Mouse (Mus musculus) limb, embryonic 14.5 days (tissue): ENCODE results near the gene Mesp1. TPM values are rescaled to one million over a fixed set of nuclear protein-coding genes. Genes with fewer than 3 reads are reported as not detected.

Experiments
- ATAC-seq: fragments of 200-750 bp; cut with Nextera tagmentation; 2 replicates; pipeline ENCODE4 v1.8.0; 2017; ENCODE audit warnings: low read depth, moderate number of reproducible peaks, moderate TSS enrichment; ENCODE audit not compliant: low FRiP score
- DNase-seq: peaks from one replicate; pipeline ENCODE4 v3.0.0-alpha.2; 2015; ENCODE audit warnings: low spot score
- H3K27ac ChIP-seq: fragments of 300-500 bp; sonication (generic); replicated peaks from 2 replicates; pipeline ENCODE4 v1.5.1; 2014; ENCODE audit warnings: low read depth, mild to moderate bottlenecking, low read length, moderate library complexity, mixed read lengths
- H3K27me3 ChIP-seq: fragments of 300-500 bp; sonication (generic); 2 replicates; pipeline ENCODE4 v1.6.1; 2014; ENCODE audit warnings: low read length, mixed read lengths; ENCODE audit not compliant: control insufficient read depth, insufficient read depth
- H3K36me3 ChIP-seq: fragments of 300-500 bp; sonication (generic); 2 replicates; pipeline ENCODE4 v1.6.1; 2014; ENCODE audit warnings: mild to moderate bottlenecking, low read length, moderate library complexity, mixed read lengths; ENCODE audit not compliant: control insufficient read depth, insufficient read depth
- H3K4me1 ChIP-seq: fragments of 300-500 bp; sonication (generic); 2 replicates; pipeline ENCODE4 v1.6.1; 2014; ENCODE audit warnings: antibody characterized with exemption, low read length, mixed read lengths; ENCODE audit not compliant: control insufficient read depth, insufficient read depth
- H3K4me2 ChIP-seq: fragments of 300-500 bp; sonication (generic); replicated peaks from 2 replicates; pipeline ENCODE4 v1.6.1; 2014; ENCODE audit warnings: low read depth, mild to moderate bottlenecking, low read length, moderate library complexity; ENCODE audit not compliant: severe bottlenecking
- H3K4me3 ChIP-seq: fragments of 300-500 bp; sonication (generic); replicated peaks from 2 replicates; pipeline ENCODE4 v1.5.1; 2014; ENCODE audit warnings: low read length
- H3K9ac ChIP-seq: fragments of 300-500 bp; sonication (generic); 2 replicates; pipeline ENCODE4 v1.6.1; 2014; ENCODE audit warnings: mild to moderate bottlenecking, low read depth, low read length, moderate library complexity; ENCODE audit not compliant: severe bottlenecking
- H3K9me3 ChIP-seq: fragments of 300-500 bp; sonication (generic); 2 replicates; pipeline ENCODE4 v1.6.1; 2016; ENCODE audit warnings: low read length; ENCODE audit not compliant: control insufficient read depth
- POLR2A ChIP-seq: fragments of 200-500 bp; IDR thresholded peaks from 2 replicates; pipeline ENCODE4 v1.8.0; 2012; ENCODE audit warnings: inconsistent platforms, mild to moderate bottlenecking, moderate library complexity, borderline replicate concordance; ENCODE audit not compliant: insufficient read depth, insufficient read length; ENCODE audit errors: extremely low read depth
- WGBS: fragments of 180-500 bp; shearing (Covaris S2); extraction: QIAGEN DNeasy Blood & Tissue Kit; methylation state at CpG from one replicate; pipeline ENCODE4 v1.1.7; 2014; 5-methylcytosine and 5-hydroxymethylcytosine counted together
- polyA plus RNA-seq, 2 experiments: library from polyadenylated mRNA; depleted of rRNA in 1 of 2; stranded (reverse) in 1 of 2; unstranded in 1 of 2; fragments of >200 nt; fragmentation: Nextera tagmentation in 1 of 2; extraction: Ambion mirVana in 1 of 2; gene quantifications; 2 replicates each; pipeline versions ENCODE4 v1.2.1 to v1.2.3; 2012 to 2014

Gene Mesp1
- polyA plus RNA-seq, 2 experiments, result 0.06 to 0.23 TPM

DNA sequence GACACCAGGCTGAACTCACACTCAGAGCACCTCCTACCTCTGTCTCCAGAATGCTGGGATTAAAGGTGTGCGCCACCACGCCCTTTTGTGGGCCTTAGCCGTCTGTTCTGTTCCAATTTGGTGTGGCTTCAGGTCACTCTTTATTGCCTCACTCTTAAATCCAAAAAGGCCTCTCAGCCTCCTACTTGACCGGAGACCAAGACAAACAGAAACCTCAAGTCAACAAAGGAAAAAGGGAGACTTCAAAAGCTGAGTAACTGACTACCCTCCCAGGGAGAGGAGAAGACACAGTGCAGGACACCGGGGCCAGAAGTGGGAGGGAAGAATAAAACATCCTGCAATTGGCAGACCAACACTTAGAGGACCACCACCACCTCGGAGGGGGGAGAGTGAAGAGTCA lies 37.6 kb upstream of the Mesp1 start:
- Histone ChIP-seq H3K4me1 (no peaks in the 10 kb centered on the region), H3K9me3 (no peaks in the 10 kb centered on the region), H3K27me3 (no peaks in the 10 kb centered on the region), H3K9ac (no peak overlapping the region), H3K4me2 (no peak overlapping the region), H3K27ac (no peak overlapping the region), H3K4me3 (no peak overlapping the region), H3K36me3 (peaks cover 35% of the 10 kb centered on the region)
- 45% methylated on average over 6 of the region's 6 CpGs for whole genome bisulfite sequencing
- ATAC-seq, result no peak
- no peak for DNase-seq
- no peak for TF ChIP-seq POLR2A

DNA sequence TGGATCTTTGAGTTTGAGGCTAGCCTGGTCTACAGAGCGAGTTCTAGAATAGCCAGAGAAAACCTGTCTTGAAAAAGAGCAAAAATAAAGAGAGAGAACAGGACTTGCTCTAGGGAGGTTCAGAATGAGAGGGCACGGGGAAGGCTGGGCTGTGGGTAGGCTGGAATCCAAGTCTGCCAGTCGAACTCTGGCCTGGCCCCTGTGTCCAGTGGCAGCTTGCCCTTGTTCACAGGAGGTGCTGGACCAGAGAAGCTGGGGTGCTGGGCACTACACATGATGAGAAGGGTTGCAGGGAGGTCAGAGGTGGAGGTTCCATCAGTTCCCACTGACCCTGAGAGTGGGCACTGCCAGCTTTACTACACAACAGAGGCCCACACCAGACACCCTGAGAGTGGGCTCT lies 34.8 kb upstream of the Mesp1 start:
- no peak overlapping the region for H3K4me2 ChIP-seq
- 78% methylated on average over 3 of the region's 3 CpGs for WGBS
- no peak overlapping the region for H3K9ac ChIP-seq
- peaks cover 33% of the 10 kb centered on the region for H3K36me3 ChIP-seq
- ATAC-seq, result no peak
- no peaks in the 10 kb centered on the region for H3K4me1 ChIP-seq
- H3K27me3 ChIP-seq, result no peaks in the 10 kb centered on the region
- no peak overlapping the region for H3K27ac ChIP-seq
- no peak for TF ChIP-seq POLR2A
- no peak for DNase-seq
- H3K9me3 ChIP-seq, result no peaks in the 10 kb centered on the region
- H3K4me3 ChIP-seq, result no peak overlapping the region

DNA sequence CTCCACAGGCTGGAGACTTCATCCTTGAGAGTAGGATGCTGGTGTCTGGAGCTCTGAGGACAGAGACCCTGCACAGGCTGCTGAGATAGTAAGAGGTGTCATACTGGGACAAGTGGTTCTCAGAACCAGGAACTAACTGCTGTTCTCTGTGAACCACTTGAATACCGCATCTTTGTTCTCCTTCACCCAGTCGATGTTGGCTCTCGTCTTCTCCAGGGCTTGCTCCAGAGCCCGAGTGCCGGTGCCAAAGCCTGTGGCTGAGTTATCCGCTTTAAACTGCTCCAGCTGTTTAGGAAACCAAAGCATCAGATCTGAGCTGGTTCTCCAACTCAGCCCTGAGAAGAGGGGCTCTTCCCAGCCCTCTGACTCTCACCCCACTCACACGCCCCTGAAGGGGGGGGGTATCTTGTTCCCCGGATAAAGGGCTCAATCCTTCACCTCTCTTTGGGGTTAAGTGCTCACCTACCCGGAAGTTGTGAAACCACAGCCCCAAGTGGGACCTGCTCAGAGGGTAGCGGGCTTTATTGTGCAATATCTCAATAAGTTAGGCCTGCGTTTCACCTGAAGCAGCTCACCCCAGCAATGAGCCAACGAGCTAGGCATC lies 28.6 kb upstream of the Mesp1 start:
- Histone ChIP-seq H3K36me3 (peaks cover 37% of the 10 kb centered on the region), H3K27ac (no peak overlapping the region), H3K27me3 (no peaks in the 10 kb centered on the region), H3K9ac (no peak overlapping the region), H3K4me1 (no peaks in the 10 kb centered on the region), H3K9me3 (no peaks in the 10 kb centered on the region), H3K4me3 (no peak overlapping the region), H3K4me2 (no peak overlapping the region)
- ATAC-seq, result no peak
- no peak for TF ChIP-seq POLR2A
- WGBS, result 80% methylated on average over 12 of the region's 12 CpGs
- no peak for DNase-seq

DNA sequence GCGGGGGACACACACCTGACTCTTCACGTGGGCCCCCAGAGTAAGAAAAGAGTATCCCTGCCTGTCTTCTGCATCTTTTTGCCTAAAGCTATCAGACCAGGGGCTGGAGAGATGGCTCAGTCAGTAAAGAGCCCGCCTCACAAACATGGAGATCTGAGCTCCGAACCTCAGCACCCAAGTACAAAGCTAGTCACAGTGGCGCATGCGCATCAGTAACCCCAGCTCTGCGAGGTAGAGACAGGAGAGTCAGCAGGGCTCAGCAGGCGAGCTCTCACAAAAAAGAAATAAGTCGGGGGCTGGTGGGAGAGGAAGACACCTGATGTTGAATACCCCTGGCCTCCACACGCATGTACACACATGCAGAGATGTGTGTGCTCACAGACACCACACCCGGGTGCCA lies 26.4 kb upstream of the Mesp1 start:
- ATAC-seq (no peak), DNase-seq (no peak)
- H3K36me3 ChIP-seq, result peaks cover 18% of the 10 kb centered on the region
- H3K4me1 ChIP-seq, result no peaks in the 10 kb centered on the region
- H3K27me3 ChIP-seq, result no peaks in the 10 kb centered on the region
- no peak overlapping the region for H3K4me2 ChIP-seq
- no peak for TF ChIP-seq POLR2A
- WGBS, result 47% methylated on average over 11 of the region's 11 CpGs
- H3K9ac ChIP-seq, result no peak overlapping the region
- no peak overlapping the region for H3K27ac ChIP-seq
- H3K4me3 ChIP-seq, result no peak overlapping the region
- H3K9me3 ChIP-seq, result no peaks in the 10 kb centered on the region

DNA sequence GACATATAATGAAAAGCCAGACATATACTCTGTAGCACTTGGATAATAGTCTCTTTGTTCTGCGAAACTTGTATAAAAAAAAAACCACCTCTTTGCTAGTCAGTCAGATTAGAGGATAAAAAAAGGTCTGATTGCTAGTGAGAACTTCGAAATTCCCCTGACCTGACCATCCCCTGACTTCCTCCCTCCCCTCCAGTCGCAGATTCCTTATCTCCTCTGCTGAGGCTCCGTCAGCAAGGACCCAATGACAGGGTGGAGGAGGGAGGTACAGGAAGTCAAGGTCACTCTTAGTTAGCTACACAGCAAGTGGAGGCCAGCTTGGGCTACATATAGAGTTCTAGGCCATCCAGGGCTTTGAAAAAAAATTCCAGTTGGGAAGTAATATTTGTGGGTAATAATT lies 25.9 kb upstream of the Mesp1 start:
- Histone ChIP-seq H3K9me3 (no peaks in the 10 kb centered on the region), H3K27me3 (no peaks in the 10 kb centered on the region), H3K9ac (no peak overlapping the region), H3K36me3 (peaks cover 13% of the 10 kb centered on the region; the same call in 1 of the 2 replicates), H3K27ac (no peak overlapping the region), H3K4me3 (no peak overlapping the region), H3K4me1 (no peaks in the 10 kb centered on the region), H3K4me2 (no peak overlapping the region)
- TF ChIP-seq POLR2A, result no peak
- 36% methylated on average over 4 of the region's 4 CpGs for WGBS
- DNase-seq (no peak), ATAC-seq (no peak)

DNA sequence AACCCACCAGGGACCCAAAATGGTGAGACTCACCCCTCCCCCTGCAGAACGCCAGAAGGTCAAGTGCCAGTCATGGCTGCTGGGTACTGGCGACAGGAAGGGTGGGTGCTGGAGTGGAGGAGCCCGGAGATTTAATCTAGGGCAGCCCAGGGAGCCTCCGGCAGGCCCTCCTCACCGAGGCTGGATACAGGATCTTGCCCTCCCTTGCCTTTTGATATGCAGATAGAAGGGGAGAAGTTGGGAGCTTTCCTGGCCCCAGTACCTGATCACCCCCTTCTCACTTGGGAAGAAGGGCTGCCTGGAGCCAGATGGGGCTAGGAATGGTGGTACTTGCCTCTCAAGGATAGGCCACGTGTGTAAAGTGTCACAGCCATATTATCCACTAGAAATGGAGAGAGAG lies 24.7 kb upstream of the Mesp1 start:
- DNase-seq, result no peak
- TF ChIP-seq POLR2A, result no peak
- no peaks in the 10 kb centered on the region for H3K4me1 ChIP-seq
- H3K4me3 ChIP-seq, result no peak overlapping the region
- 8% methylated on average over 6 of the region's 6 CpGs for WGBS
- no peaks in the 10 kb centered on the region for H3K9me3 ChIP-seq
- H3K9ac ChIP-seq, result no peak overlapping the region
- 0 out of 2 replicates have a peak, but pooled peaks cover 5% of the 10 kb centered on the region for H3K36me3 ChIP-seq
- H3K4me2 ChIP-seq, result no peak overlapping the region
- H3K27me3 ChIP-seq, result no peaks in the 10 kb centered on the region
- ATAC-seq, result no peak
- no peak overlapping the region for H3K27ac ChIP-seq
